Mouse (Mus musculus): ENCODE data around the gene Fndc9.

Fndc9 gene

GRCm38 (mm10) chr11:46233966-46234365 lies 1.4 kb upstream of the Fndc9 start:
- no peak for DNase-seq (ENCODE audit: extremely low spot score, low spot score)

GRCm38 (mm10) chr11:46236976-46237375 lies 1.6 kb downstream of the Fndc9 start:
- peak; percentile 63 for DNase-seq (ENCODE audit: extremely low spot score, low spot score)

GRCm38 (mm10) chr11:46241150-46241673 lies 5.9 kb downstream of the Fndc9 start:
- no peak for DNase-seq (ENCODE audit: extremely low spot score, low spot score)

DNA sequence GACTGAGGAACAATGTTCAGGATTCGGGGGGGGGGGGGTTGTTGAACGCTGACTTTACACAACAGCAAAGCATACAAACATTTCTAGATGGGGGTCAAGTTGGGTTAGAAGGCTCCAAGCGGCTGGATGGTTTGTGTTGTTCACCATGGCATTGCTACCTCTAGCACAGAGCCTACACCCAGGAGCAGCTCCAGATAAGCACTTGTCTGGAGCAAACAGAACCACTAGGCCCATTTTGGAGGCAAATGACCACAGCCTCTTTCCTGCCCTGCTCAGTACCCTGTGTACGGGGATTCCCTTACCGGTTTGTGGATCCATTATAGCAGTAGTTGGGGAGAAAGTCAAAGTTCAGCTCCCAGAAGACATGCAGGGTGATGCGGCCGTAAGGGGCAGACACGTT lies 6.7 kb downstream of the Fndc9 start:
- no peak for DNase-seq (ENCODE audit: extremely low spot score, low spot score)

- no peak for DNase-seq (ENCODE audit: extremely low spot score, low spot score)
Measured at GRCm38 (mm10) chr11:46244731-46245604, 9.6 kb downstream of the Fndc9 start.

DNA sequence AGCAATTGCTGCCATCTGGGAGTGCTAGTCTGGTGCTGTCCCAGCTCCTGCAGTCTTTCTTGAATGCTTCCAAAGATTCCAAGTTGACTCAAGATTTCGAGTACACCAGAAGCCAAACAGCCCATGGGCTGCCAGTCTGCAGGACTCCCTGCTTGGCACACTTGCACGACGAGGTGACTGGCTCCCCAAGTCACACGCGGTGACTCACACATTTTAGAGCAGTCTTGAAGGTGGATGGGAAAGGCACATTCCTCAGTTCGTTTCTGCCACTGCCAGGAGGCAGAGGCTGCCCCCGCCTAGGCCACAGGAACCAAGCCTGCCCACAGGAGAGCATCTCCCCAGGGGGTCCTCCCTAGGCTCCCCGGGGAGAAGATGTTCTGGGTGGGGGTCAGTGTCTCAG lies 10.6 kb downstream of the Fndc9 start:
- no peak for DNase-seq (ENCODE audit: extremely low spot score, low spot score)

- no peak for DNase-seq (ENCODE audit: extremely low spot score, low spot score)
Measured at GRCm38 (mm10) chr11:46246393-46246792, 11.1 kb downstream of the Fndc9 start.

DNA sequence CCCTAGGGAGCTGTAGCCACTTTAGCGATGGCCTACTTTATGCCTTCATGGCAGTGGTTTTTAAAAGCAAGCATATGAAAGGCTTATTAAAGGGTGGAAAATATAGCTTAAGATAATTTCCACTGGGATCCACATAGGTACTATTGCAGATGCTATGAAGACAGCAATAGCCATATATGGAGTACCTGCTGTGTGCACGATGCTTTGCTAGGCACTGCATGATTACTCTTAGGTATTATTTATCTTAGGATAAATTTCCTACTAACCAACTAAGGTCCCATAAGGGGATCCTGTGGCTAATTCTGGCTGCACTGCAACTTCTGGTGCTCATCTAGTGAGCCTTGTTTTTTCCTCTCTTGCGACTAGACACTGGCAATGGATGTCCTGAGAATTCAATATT lies 13.0 kb downstream of the Fndc9 start:
- no peak for DNase-seq (ENCODE audit: extremely low spot score, low spot score)

DNA sequence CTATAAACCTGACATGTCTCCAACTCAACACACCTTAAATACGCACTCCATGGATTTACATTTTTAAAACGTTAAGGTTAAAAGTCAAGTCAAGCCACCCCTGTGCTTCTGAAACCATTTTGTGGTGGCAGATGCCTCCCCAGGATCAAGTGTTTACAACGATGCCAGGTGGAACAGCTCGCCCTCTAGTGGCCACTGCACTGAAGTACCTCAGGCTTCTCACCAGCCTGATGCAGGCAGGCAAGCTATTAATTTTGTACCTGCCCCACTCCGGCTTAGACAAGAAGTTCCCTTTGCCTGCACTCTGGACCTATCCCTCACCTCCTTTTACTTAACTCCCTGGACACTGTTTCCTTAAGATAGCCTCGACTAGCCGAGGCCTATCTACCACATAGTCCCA lies 16.7 kb downstream of the Fndc9 start:
- DNase-seq (ENCODE audit: extremely low spot score, low spot score) = peak; percentile 64

DNA sequence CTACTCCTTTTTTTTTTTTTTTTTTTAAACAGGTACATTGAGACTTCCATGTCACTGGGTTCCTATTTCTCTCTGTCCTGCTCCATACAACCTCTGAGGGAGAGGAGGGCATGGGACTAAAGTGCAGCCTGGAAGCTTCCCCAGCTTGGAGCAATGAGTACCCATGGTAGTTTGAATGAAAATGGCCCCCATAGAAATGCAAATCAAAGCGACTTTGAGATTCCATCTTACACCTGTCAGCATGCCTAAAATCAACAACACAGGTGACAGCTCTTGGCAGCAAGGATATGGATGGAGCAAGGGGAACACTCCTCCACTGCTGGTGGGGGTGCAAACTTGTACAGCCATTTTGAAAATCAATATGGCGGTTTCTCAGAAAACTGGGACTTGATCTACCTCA lies 20.0 kb downstream of the Fndc9 start:
- no peak for DNase-seq (ENCODE audit: extremely low spot score, low spot score)

- DNase-seq (ENCODE audit: extremely low spot score, low spot score) = peak; percentile 24
Measured at GRCm38 (mm10) chr11:46258207-46258606, 22.9 kb downstream of the Fndc9 start.

GRCm38 (mm10) chr11:46258749-46259148 lies 23.4 kb downstream of the Fndc9 start:
- DNase-seq (ENCODE audit: extremely low spot score, low spot score) = no peak

DNA sequence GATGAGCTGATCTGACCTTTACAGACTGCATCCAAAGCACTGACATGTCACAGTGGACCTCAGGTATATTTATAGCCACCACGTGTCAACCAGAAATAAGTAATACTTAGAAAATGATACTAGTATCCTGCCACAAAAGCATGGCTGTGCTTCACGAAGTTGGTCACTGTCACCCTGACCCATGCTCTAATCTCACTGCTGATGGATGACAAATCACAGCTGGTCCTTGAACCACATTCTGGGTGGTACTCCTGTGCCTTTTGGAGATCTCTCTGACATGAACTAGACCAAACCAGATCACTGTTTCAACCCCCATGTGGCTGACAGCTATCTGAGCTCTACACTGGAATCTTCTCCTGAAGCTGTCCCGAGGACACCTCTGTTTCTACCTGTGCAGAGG lies 27.5 kb downstream of the Fndc9 start:
- DNase-seq (ENCODE audit: extremely low spot score, low spot score) = no peak

DNA sequence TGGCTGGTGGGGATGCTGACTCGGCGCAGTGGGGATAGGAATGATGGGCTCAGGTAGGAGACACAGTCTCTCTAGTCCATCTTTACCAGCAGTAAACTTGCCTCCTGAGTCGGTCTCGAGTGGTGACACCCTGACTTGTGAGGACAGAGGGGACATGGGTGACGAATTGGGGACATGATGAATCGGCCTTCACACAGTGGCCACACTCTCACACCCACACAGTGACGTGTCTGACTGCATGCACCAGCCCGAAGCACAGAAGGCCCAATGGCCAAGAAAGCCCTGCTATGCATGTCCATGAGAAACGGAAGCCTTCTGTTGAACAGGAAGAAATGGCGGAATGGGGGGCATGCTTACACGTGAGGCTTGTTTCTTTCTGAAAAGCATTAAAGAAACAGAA lies 28.0 kb downstream of the Fndc9 start:
- DNase-seq (ENCODE audit: extremely low spot score, low spot score) = no peak

DNA sequence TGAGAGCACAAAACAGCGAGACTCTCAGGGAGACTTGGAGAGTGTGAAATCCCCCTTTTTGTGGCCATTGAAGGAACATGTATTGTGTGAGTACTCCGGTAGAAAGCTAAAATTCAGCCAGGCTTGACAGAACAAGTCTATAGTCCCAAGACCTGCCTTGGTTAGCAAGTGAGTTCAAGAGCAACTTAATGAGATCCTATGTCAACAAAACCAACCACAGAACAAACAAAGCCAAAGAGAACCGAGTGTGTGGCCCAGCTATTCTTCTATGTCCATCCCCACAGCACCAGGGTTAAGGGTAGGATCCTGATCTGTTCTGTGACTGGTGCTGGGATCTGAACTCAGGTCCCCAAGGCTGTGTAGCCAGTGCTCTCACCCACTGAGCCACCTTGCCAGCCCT lies 29.3 kb downstream of the Fndc9 start:
- DNase-seq (ENCODE audit: extremely low spot score, low spot score) = no peak

DNA sequence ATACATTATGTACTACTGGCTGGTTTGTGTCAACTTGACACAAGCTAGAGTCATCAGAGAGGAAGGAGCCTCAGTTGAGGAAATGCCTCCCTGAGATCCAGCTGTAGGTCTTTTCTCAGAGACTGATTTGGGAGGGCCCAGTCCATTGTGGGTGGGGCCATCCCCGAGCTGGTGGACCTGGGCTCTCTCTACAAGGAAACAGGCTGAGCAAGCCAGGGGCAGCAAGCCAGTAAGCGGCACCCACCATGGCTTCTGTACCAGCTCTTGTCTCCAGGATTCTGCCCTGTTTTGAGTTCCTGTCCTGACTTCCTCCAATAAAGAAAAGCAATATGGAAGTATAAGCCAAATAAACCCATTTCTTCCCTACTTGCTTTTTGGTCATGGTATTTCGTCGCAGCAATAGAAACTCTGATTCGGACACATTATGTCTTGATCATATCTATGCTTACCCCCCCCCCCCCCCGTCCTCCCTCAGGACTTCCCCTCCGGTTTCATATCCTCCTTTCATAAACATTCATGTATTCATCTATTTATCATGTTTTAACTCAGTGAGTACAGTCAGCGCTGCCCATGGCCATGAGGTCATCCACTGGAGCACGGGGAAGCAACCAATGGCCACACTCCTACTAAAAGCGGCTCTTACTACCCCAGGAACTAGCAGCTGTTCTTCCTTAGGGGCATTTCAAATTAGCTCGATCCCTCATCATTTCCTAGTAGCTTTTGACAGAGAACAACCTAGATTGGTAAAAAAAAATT lies 29.9 kb downstream of the Fndc9 start:
- DNase-seq (ENCODE audit: extremely low spot score, low spot score) = no peak

GRCm38 (mm10) chr11:46268991-46269390 lies 33.7 kb downstream of the Fndc9 start:
- DNase-seq (ENCODE audit: extremely low spot score, low spot score) = peak; percentile 45

- no peak for DNase-seq (ENCODE audit: extremely low spot score, low spot score)
Measured at GRCm38 (mm10) chr11:46269391-46269790, 34.1 kb downstream of the Fndc9 start.

DNA sequence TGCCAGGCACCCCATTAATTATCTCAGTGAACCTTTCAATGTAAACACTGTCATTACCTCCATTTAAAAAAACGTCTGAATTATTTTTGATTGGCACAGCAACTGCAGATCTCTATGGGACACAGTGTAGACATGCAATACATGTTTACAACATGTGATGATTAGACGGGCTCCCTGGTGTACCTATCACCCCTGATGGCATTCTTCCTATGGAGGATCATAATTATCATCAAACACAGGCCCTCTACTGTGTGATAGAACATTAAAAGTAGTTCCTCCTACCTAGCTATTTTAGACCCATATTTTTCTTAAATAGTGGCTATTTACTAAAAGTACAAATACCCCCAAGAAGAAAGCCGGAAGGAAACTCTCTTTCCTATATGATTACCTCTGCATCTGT lies 34.6 kb downstream of the Fndc9 start:
- DNase-seq (ENCODE audit: extremely low spot score, low spot score) = no peak

- DNase-seq (ENCODE audit: extremely low spot score, low spot score) = no peak
Measured at GRCm38 (mm10) chr11:46272058-46272681, 36.8 kb downstream of the Fndc9 start.

GRCm38 (mm10) chr11:46273969-46274368 lies 38.6 kb downstream of the Fndc9 start:
- DNase-seq (ENCODE audit: extremely low spot score, low spot score) = no peak

GRCm38 (mm10) chr11:46275302-46275701 lies 40.0 kb downstream of the Fndc9 start:
- DNase-seq (ENCODE audit: extremely low spot score, low spot score) = peak; percentile 75

Data from neural tube, embryonic 10.5 days (tissue).